In genomic region chr10:59831950-59832349, GRCm38 (mm10) we compare ENCODE assay signal across 13 mouse cellular contexts.
"Had no signal": no experiment of that assay in that cellular context is flagged by ENCODE, and none has a peak within 500 bp of the region (broad histone marks: within the 10 kb centered on the region; RNA-seq: fewer than 3 reads in every experiment).

No protein-coding gene starts in this region.

- H3K27me3 ChIP-seq: intestine, embryonic 15.5 days; kidney, embryonic 15.5 days; midbrain, embryonic 13.5 days had no signal

- H3K9me3 ChIP-seq: intestine, embryonic 15.5 days; kidney, embryonic 15.5 days; limb, embryonic 10.5 days; midbrain, embryonic 13.5 days had no signal

- H3K4me3 ChIP-seq: intestine, embryonic 15.5 days; kidney, embryonic 15.5 days; left cerebral cortex, adult 2 months; limb, embryonic 10.5 days; midbrain, embryonic 13.5 days had no signal

- H3K4me2 ChIP-seq: intestine, embryonic 15.5 days; kidney, embryonic 15.5 days; midbrain, embryonic 13.5 days had no signal

- DNase-seq: kidney, adult 18-20 months; kidney, postnatal 4 days; lung, adult 2 months; lung, postnatal 36 days; right cerebral cortex, adult 18-20 months; thymus, adult 18-20 months; thymus, postnatal 14 days had no signal

- H3K4me1 ChIP-seq: intestine, embryonic 15.5 days; limb, embryonic 10.5 days; midbrain, embryonic 13.5 days had no signal

- ATAC-seq: intestine, embryonic 15.5 days; lung, postnatal 0 days; midbrain, embryonic 13.5 days had no signal

- H3K27ac ChIP-seq: intestine, embryonic 15.5 days; kidney, embryonic 15.5 days; left cerebral cortex, adult 2 months; limb, embryonic 10.5 days; midbrain, embryonic 13.5 days had no signal

- H3K9ac ChIP-seq: intestine, embryonic 15.5 days; kidney, embryonic 15.5 days; midbrain, embryonic 13.5 days had no signal
